Mouse (Mus musculus) testis, adult 2 months (tissue): ENCODE measurements around the gene Camta2.

Experiments used
- CTCF ChIP-seq: fragments of 200-500 bp; IDR thresholded peaks from 2 replicates; pipeline ENCODE4 v1.5.1; 2012; ENCODE audit warnings: low read depth, mild to moderate bottlenecking, inconsistent platforms, low read length, moderate library complexity; ENCODE audit not compliant: control insufficient read depth, insufficient read depth, insufficient replicate concordance
- POLR2A ChIP-seq: fragments of 200-500 bp; IDR thresholded peaks from 2 replicates; pipeline ENCODE4 v1.6.1; 2012; ENCODE audit warnings: low read depth, mild to moderate bottlenecking, inconsistent platforms, low read length, moderate library complexity; ENCODE audit not compliant: control insufficient read depth

- no peak for TF ChIP-seq CTCF
- TF ChIP-seq POLR2A, result no peak
Observed at GRCm38 (mm10) chr11:70702781-70703180, 14.9 kb upstream of the Camta2 start.
